Comparison of ENCODE assay signal across 26 mouse cellular contexts in genomic region chr5:72699500-72699818, GRCm38 (mm10). TPM values are rescaled to one million over a fixed set of nuclear protein-coding genes. Genes with fewer than 3 reads are reported as not detected.
DNase-seq lines count a peak whose midpoint lies in the region; TF ChIP-seq lines count a peak whose summit lies in the region.
"Had no signal": no experiment of that assay in that cellular context is flagged by ENCODE, and none has a peak within 500 bp of the region (broad histone marks: within the 10 kb centered on the region; RNA-seq: fewer than 3 reads in every experiment).

No protein-coding gene starts in this region.

- no peak overlapping the region for H3K4me3 ChIP-seq in cerebellum, adult 2 months (replicated peaks; ENCODE audit: insufficient read depth, low read depth, low read length)
- H3K4me3 ChIP-seq: erythroblast, embryonic 14.5 days; heart, embryonic 15.5 days; limb, embryonic 12.5 days; liver, embryonic 15.5 days; megakaryocyte, embryonic 14.5 days had no signal

- no peak for TF ChIP-seq POLR2A in cerebellum, adult 2 months (IDR thresholded peaks at IDR 0.05; ENCODE audit: borderline replicate concordance, insufficient read depth, low read length)
- no peak for TF ChIP-seq POLR2A in brain, embryonic 14.5 days (IDR thresholded peaks at IDR 0.05; ENCODE audit: borderline replicate concordance, extremely low read depth, insufficient read depth, insufficient read length, poor library complexity, severe bottlenecking)

- peak; percentile 43 to 53 for DNase-seq in cerebellum, postnatal 10 days
- no peak for DNase-seq in cerebellum, adult 2 months
- DNase-seq in heart, adult 11 months = peak; percentile 61
- no peak for DNase-seq in heart, adult 8-10 months (ENCODE audit: low spot score)
- DNase-seq in lung, postnatal 10 days = peak; percentile 24
- no peak for DNase-seq in lung, postnatal 4 days
- peak; percentile 81 for DNase-seq in brain, embryonic 14.5 days (ENCODE audit: low read depth)
- DNase-seq in heart, adult 9 months (ENCODE audit: low spot score in 2 of 2) = no peak
- DNase-seq: cerebellum, postnatal 25 days; kidney, adult 11 months; spleen, adult 18-20 months; thymus, postnatal 25 days had no signal

- no peaks in the 10 kb centered on the region; the same call in 1 of the 2 replicates for H3K4me1 ChIP-seq in cerebellum, adult 2 months (ENCODE audit: control insufficient read depth, insufficient read depth, low read length)
- H3K4me1 ChIP-seq: heart, embryonic 15.5 days; limb, embryonic 12.5 days; liver, embryonic 15.5 days; megakaryocyte, embryonic 14.5 days had no signal

- H3K27ac ChIP-seq in cerebellum, adult 2 months (ENCODE audit: insufficient read depth, low read length) = no peak overlapping the region
- H3K27ac ChIP-seq: heart, embryonic 15.5 days; kidney, postnatal 0 days; limb, embryonic 12.5 days; liver, embryonic 15.5 days had no signal

- TF ChIP-seq CTCF in cerebellum, adult 2 months (IDR thresholded peaks at IDR 0.05; ENCODE audit: borderline replicate concordance, insufficient read depth, low read depth, low read length) = no peak
- TF ChIP-seq CTCF in brain, embryonic 14.5 days (IDR thresholded peaks at IDR 0.05; ENCODE audit: borderline replicate concordance, extremely low read depth, insufficient read depth, insufficient read length) = no peak

- 29% methylated on average over 2 of the region's 2 CpGs for WGBS in cerebellum, adult 2 months

- H3K27me3 ChIP-seq in cerebellum, adult 2 months (ENCODE audit: control insufficient read depth, insufficient read depth, low read length) = no peaks in the 10 kb centered on the region; the same call in 1 of the 2 replicates
- H3K27me3 ChIP-seq: heart, embryonic 15.5 days; limb, embryonic 12.5 days; liver, embryonic 15.5 days had no signal

RNA-seq across cellular contexts. Expression of gene Nipal1, which starts 51.9 kb away (rescaled TPM):
- polyA plus RNA-seq in cerebellum, adult 2 months (2012; rRNA removed) = not detected in 2 replicates
- total RNA-seq in heart, adult 8-10 months (2022) = not detected
- 0.52 and 0.54 TPM in 2 replicates for polyA plus RNA-seq in brain, embryonic 14.5 days (2012; rRNA removed)
- total RNA-seq: granulocyte monocyte progenitor cell, adult 5-6 weeks; layer of hippocampus, adult 18-20 months; left cerebral cortex, adult 18-20 months had no signal
- polyA plus RNA-seq: G1E had no signal

RNA-seq across cellular contexts. Expression of gene Txk, which starts 53.1 kb away (rescaled TPM):
- 0.03 and 0.05 TPM in 2 replicates for polyA plus RNA-seq in cerebellum, adult 2 months (2012; rRNA removed)
- total RNA-seq in heart, adult 8-10 months (2022) = under 1 TPM in 2 of 4 experiments, not detected in 2; 0.06 to 0.08 TPM
- polyA plus RNA-seq in brain, embryonic 14.5 days (2012; rRNA removed) = 0.07 and 0.08 TPM in 2 replicates
- total RNA-seq: layer of hippocampus, adult 18-20 months had no signal
- polyA plus RNA-seq: erythroblast, embryonic 14.5 days; G1E; limb, embryonic 12.5 days had no signal

RNA-seq across cellular contexts. Expression of gene Cnga1, which starts 55.4 kb away (rescaled TPM):
- polyA plus RNA-seq in cerebellum, adult 2 months (2012; rRNA removed) = not detected in 2 replicates
- not detected for total RNA-seq in heart, adult 8-10 months (2022)
- not detected in 2 replicates for polyA plus RNA-seq in brain, embryonic 14.5 days (2012; rRNA removed)
- total RNA-seq: adrenal gland, postnatal 4 days; granulocyte monocyte progenitor cell, adult 5-6 weeks; layer of hippocampus, adult 18-20 months; left cerebral cortex, adult 18-20 months had no signal
- polyA plus RNA-seq: erythroblast, embryonic 14.5 days; G1E; heart, embryonic 15.5 days; limb, embryonic 12.5 days; liver, embryonic 15.5 days; lung, postnatal 0 days; neural tube, embryonic 14.5 days; stomach, embryonic 14.5 days had no signal

Comparison
In these comparisons a context has a peak if more than half of its experiments do, and no peak if none do; other contexts are left out.
1. DNase-seq: peak in cerebellum, postnatal 10 days (2 of 2), heart, adult 11 months (single experiment), lung, postnatal 10 days (single experiment) and brain, embryonic 14.5 days (single experiment); none in cerebellum, adult 2 months (0 of 2), heart, adult 8-10 months (single experiment), lung, postnatal 4 days (0 of 2) and heart, adult 9 months (0 of 2).